Mouse (Mus musculus): ENCODE measurements around the gene Gm20822.
"Not testable (repeated sequence)": the region's sequence is repeated elsewhere in the genome, so short reads cannot be mapped to it uniquely, and the experiment has no call there.

DNA sequence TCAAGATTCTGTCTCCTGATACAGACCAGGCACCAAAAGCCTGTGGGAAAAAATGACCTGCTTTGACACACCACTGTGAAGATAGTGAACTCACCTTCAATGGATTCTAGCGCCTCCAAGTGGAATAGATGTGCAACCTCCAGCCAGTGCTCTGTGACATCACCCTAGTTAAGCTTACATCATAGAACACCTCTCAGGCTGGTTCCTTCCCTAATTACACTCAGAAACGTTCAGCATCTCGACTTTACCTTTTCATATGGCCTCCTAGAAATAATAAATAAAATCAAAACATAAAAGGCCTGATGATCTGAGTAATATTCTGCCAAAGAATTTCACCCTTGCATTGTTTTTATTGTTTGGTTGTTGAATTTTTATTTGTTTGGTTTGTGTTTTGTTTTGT, at the start of gene Gm20822:
- not testable (repeated sequence) for TF ChIP-seq POLR2A (IDR thresholded peaks at IDR 0.05; ENCODE audit: low read depth, low read length); CTCF (conservative IDR thresholded peaks at IDR 0.05; ENCODE audit: insufficient read depth, insufficient read length, low read depth, low read length)
